Mouse (Mus musculus) spleen, adult 2 months (tissue): ENCODE data around the gene Ccdc28b.

Experiments used
- CTCF ChIP-seq: fragments of 200-500 bp; IDR thresholded peaks from 2 replicates; pipeline ENCODE4 v1.5.1; 2011; ENCODE audit warnings: mild to moderate bottlenecking, inconsistent platforms; ENCODE audit not compliant: insufficient read depth, insufficient read length, insufficient replicate concordance; ENCODE audit errors: extremely low read depth
- POLR2A ChIP-seq: fragments of 200-500 bp; IDR thresholded peaks from 2 replicates; pipeline ENCODE4 v1.6.1; 2011; ENCODE audit warnings: low read depth, low read length, inconsistent platforms

DNA sequence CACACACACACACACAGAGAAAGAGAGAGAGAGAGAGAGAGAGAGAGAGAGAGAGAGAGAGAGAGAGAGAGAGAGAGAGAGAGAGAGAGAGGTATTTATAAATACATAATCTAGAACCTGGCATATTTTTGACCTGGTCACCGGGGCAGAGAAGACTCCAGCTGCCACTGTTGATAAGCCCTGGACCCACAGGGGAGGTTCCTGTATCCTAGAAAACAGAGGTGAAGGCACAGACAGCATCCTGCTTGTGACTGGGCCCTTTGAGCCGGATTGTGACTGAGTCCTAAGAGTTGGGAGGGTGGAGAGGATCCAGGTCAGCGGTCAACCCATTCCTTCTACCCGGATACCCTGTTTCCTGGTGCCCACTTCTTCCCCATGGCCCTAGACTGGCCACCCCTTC lies 34.9 kb downstream of the Ccdc28b start:
- no peak for TF ChIP-seq CTCF
- TF ChIP-seq POLR2A = no peak
